Mouse (Mus musculus): Measurements from ENCODE around the gene Galt. TPM values are rescaled to one million over a fixed set of nuclear protein-coding genes. Genes with fewer than 3 reads are reported as not detected.
"Not testable (repeated sequence)": the region's sequence is repeated elsewhere in the genome, so short reads cannot be mapped to it uniquely, and the experiment has no call there.

Gene Galt
- polyA plus RNA-seq, 1 experiment from 2014 or later: 90.5 TPM

- peaks cover 9% of the 10 kb centered on the region for H3K36me3 ChIP-seq (ENCODE audit: control insufficient read depth, insufficient read depth)
- H3K4me3 ChIP-seq (ENCODE audit: low read depth, low read length): no peak overlapping the region
- 66% methylated on average over 9 of the region's 9 CpGs for WGBS
- TF ChIP-seq CTCF (IDR thresholded peaks at IDR 0.05; ENCODE audit: low read depth): no peak
- no peak for ATAC-seq
- H3K4me2 ChIP-seq (replicated peaks; ENCODE audit: low read depth): peak overlapping the region; percentile 68
- H3K4me1 ChIP-seq (replicated peaks; ENCODE audit: control insufficient read depth, insufficient read depth, low read length): peaks cover 10% of the 10 kb centered on the region; the same call in 1 of the 2 replicates
- no peaks in the 10 kb centered on the region for H3K9me3 ChIP-seq (ENCODE audit: control insufficient read depth)
- no peak overlapping the region for H3K9ac ChIP-seq (ENCODE audit: low read depth, low read length)
- peak overlapping the region; percentile 88 for H3K27ac ChIP-seq (ENCODE audit: low read depth, low read length)
- no peaks in the 10 kb centered on the region for H3K27me3 ChIP-seq (replicated peaks; ENCODE audit: control insufficient read depth, insufficient read depth, low read length)
Measured at GRCm38 (mm10) chr4:41759206-41759605, 4.2 kb downstream of the Galt start.

GRCm38 (mm10) chr4:41759656-41760287, 4.7 kb downstream of the Galt start:
- Histone ChIP-seq H3K4me2 (replicated peaks; ENCODE audit: low read depth) (peak overlapping the region; percentile 68), H3K27me3 (replicated peaks; ENCODE audit: control insufficient read depth, insufficient read depth, low read length) (no peaks in the 10 kb centered on the region), H3K9me3 (ENCODE audit: control insufficient read depth) (no peaks in the 10 kb centered on the region), H3K9ac (ENCODE audit: low read depth, low read length) (0 out of 2 replicates have a peak overlapping the region, but pooled peaks have one; percentile 35), H3K27ac (ENCODE audit: low read depth, low read length) (peak overlapping the region; percentile 88), H3K4me1 (replicated peaks; ENCODE audit: control insufficient read depth, insufficient read depth, low read length) (peaks cover 10% of the 10 kb centered on the region; the same call in 1 of the 2 replicates), H3K36me3 (ENCODE audit: control insufficient read depth, insufficient read depth) (peaks cover 9% of the 10 kb centered on the region), H3K4me3 (ENCODE audit: low read depth, low read length) (peak overlapping the region; percentile 37)
- no peak for TF ChIP-seq CTCF (IDR thresholded peaks at IDR 0.05; ENCODE audit: low read depth)
- peak; percentile 5 for ATAC-seq
- WGBS: 18% methylated on average over 6 of the region's 6 CpGs

GRCm38 (mm10) chr4:41760288-41760721, 5.3 kb downstream of the Galt start:
- peak; percentile 64 for TF ChIP-seq CTCF (IDR thresholded peaks at IDR 0.05; ENCODE audit: low read depth)
- Histone ChIP-seq H3K4me3 (ENCODE audit: low read depth, low read length) (peak overlapping the region; percentile 37), H3K4me2 (replicated peaks; ENCODE audit: low read depth) (peak overlapping the region; percentile 68)

GRCm38 (mm10) chr4:41760911-41761310, 5.9 kb downstream of the Galt start:
- ATAC-seq: no peak
- Histone ChIP-seq H3K4me3 (ENCODE audit: low read depth, low read length) (peak overlapping the region; percentile 37), H3K4me1 (replicated peaks; ENCODE audit: control insufficient read depth, insufficient read depth, low read length) (peaks cover 10% of the 10 kb centered on the region; the same call in 1 of the 2 replicates), H3K9me3 (ENCODE audit: control insufficient read depth) (no peaks in the 10 kb centered on the region), H3K4me2 (replicated peaks; ENCODE audit: low read depth) (peak overlapping the region; percentile 68), H3K27me3 (replicated peaks; ENCODE audit: control insufficient read depth, insufficient read depth, low read length) (no peaks in the 10 kb centered on the region), H3K36me3 (ENCODE audit: control insufficient read depth, insufficient read depth) (peaks cover 9% of the 10 kb centered on the region), H3K9ac (ENCODE audit: low read depth, low read length) (0 out of 2 replicates have a peak overlapping the region, but pooled peaks have one; percentile 35), H3K27ac (ENCODE audit: low read depth, low read length) (peak overlapping the region; percentile 88)
- WGBS: 71% methylated on average over 4 of the region's 4 CpGs
- no peak for TF ChIP-seq CTCF (IDR thresholded peaks at IDR 0.05; ENCODE audit: low read depth)

More at GRCm38 (mm10) chr4:41760288-41760721, 5.3 kb downstream of the Galt start:
- H3K27me3 ChIP-seq (replicated peaks; ENCODE audit: control insufficient read depth, insufficient read depth, low read length): no peaks in the 10 kb centered on the region
- H3K27ac ChIP-seq (ENCODE audit: low read depth, low read length): peak overlapping the region; percentile 88
- peak; percentile 90 for ATAC-seq
- WGBS: 0% methylated on average over 15 of the region's 15 CpGs
- no peaks in the 10 kb centered on the region for H3K9me3 ChIP-seq (ENCODE audit: control insufficient read depth)
- peaks cover 10% of the 10 kb centered on the region; the same call in 1 of the 2 replicates for H3K4me1 ChIP-seq (replicated peaks; ENCODE audit: control insufficient read depth, insufficient read depth, low read length)
- H3K9ac ChIP-seq (ENCODE audit: low read depth, low read length): peak overlapping the region; percentile 35; the same call in 1 of the 2 replicates
- peaks cover 9% of the 10 kb centered on the region for H3K36me3 ChIP-seq (ENCODE audit: control insufficient read depth, insufficient read depth)

GRCm38 (mm10) chr4:41761680-41762079, 6.7 kb downstream of the Galt start:
- peak overlapping the region; percentile 18; the same call in 1 of the 2 replicates for H3K9ac ChIP-seq (ENCODE audit: low read depth, low read length)
- ATAC-seq: no peak
- peaks cover 9% of the 10 kb centered on the region for H3K36me3 ChIP-seq (ENCODE audit: control insufficient read depth, insufficient read depth)
- H3K4me3 ChIP-seq (ENCODE audit: low read depth, low read length): 0 out of 2 replicates have a peak overlapping the region, but pooled peaks have one; percentile 37
- H3K27me3 ChIP-seq (replicated peaks; ENCODE audit: control insufficient read depth, insufficient read depth, low read length): no peaks in the 10 kb centered on the region
- H3K4me2 ChIP-seq (replicated peaks; ENCODE audit: low read depth): peak overlapping the region; percentile 68
- peak overlapping the region; percentile 88 for H3K27ac ChIP-seq (ENCODE audit: low read depth, low read length)
- H3K4me1 ChIP-seq (replicated peaks; ENCODE audit: control insufficient read depth, insufficient read depth, low read length): peaks cover 10% of the 10 kb centered on the region; the same call in 1 of the 2 replicates
- no peak for TF ChIP-seq CTCF (IDR thresholded peaks at IDR 0.05; ENCODE audit: low read depth)
- no peaks in the 10 kb centered on the region for H3K9me3 ChIP-seq (ENCODE audit: control insufficient read depth)

- TF ChIP-seq CTCF (IDR thresholded peaks at IDR 0.05; ENCODE audit: low read depth): no peak
- Histone ChIP-seq H3K36me3 (ENCODE audit: control insufficient read depth, insufficient read depth) (peaks cover 6% of the 10 kb centered on the region), H3K9me3 (ENCODE audit: control insufficient read depth) (no peaks in the 10 kb centered on the region), H3K4me1 (replicated peaks; ENCODE audit: control insufficient read depth, insufficient read depth, low read length) (peaks cover 10% of the 10 kb centered on the region; the same call in 1 of the 2 replicates), H3K27me3 (replicated peaks; ENCODE audit: control insufficient read depth, insufficient read depth, low read length) (no peaks in the 10 kb centered on the region), H3K4me3 (ENCODE audit: low read depth, low read length) (no peak overlapping the region), H3K27ac (ENCODE audit: low read depth, low read length) (peak overlapping the region; percentile 88; the same call in 1 of the 2 replicates), H3K9ac (ENCODE audit: low read depth, low read length) (peak overlapping the region; percentile 18; the same call in 1 of the 2 replicates), H3K4me2 (replicated peaks; ENCODE audit: low read depth) (peak overlapping the region; percentile 68; the same call in 1 of the 2 replicates)
- ATAC-seq: no peak
- WGBS: 44% methylated on average over 8 of the region's 8 CpGs
Measured at GRCm38 (mm10) chr4:41762099-41762687, 7.2 kb downstream of the Galt start.

- not testable (repeated sequence) for ATAC-seq; H3K27me3 ChIP-seq (replicated peaks; ENCODE audit: control insufficient read depth, insufficient read depth, low read length); H3K9me3 ChIP-seq (ENCODE audit: control insufficient read depth); H3K27ac ChIP-seq (ENCODE audit: low read depth, low read length); H3K4me1 ChIP-seq (replicated peaks; ENCODE audit: control insufficient read depth, insufficient read depth, low read length); H3K4me3 ChIP-seq (ENCODE audit: low read depth, low read length); H3K36me3 ChIP-seq (ENCODE audit: control insufficient read depth, insufficient read depth)
- 58% methylated on average over 8 of the region's 8 CpGs for WGBS
- Histone ChIP-seq H3K4me2 (replicated peaks; ENCODE audit: low read depth) (peak overlapping the region; percentile 68; the same call in 1 of the 2 replicates), H3K9ac (ENCODE audit: low read depth, low read length) (0 out of 2 replicates have a peak overlapping the region, but pooled peaks have one; percentile 18)
Measured at GRCm38 (mm10) chr4:41762688-41763114, 7.7 kb downstream of the Galt start.

GRCm38 (mm10) chr4:41763176-41763575, 8.1 kb downstream of the Galt start:
- not testable (repeated sequence) for H3K27ac ChIP-seq (ENCODE audit: low read depth, low read length); H3K4me3 ChIP-seq (ENCODE audit: low read depth, low read length); ATAC-seq; H3K9ac ChIP-seq (ENCODE audit: low read depth, low read length); H3K4me2 ChIP-seq (replicated peaks; ENCODE audit: low read depth); H3K4me1 ChIP-seq (replicated peaks; ENCODE audit: control insufficient read depth, insufficient read depth, low read length); H3K36me3 ChIP-seq (ENCODE audit: control insufficient read depth, insufficient read depth); H3K27me3 ChIP-seq (replicated peaks; ENCODE audit: control insufficient read depth, insufficient read depth, low read length); H3K9me3 ChIP-seq (ENCODE audit: control insufficient read depth)
- 69% methylated on average over 4 of the region's 6 CpGs for WGBS

All from intestine, postnatal 0 days (tissue).